Mouse (Mus musculus): ENCODE measurements around the gene Csnk1d. TPM values are rescaled to one million over a fixed set of nuclear protein-coding genes. Genes with fewer than 3 reads are reported as not detected.

The Csnk1d gene
- polyA plus RNA-seq, 1 experiment = 79.2 TPM

DNA sequence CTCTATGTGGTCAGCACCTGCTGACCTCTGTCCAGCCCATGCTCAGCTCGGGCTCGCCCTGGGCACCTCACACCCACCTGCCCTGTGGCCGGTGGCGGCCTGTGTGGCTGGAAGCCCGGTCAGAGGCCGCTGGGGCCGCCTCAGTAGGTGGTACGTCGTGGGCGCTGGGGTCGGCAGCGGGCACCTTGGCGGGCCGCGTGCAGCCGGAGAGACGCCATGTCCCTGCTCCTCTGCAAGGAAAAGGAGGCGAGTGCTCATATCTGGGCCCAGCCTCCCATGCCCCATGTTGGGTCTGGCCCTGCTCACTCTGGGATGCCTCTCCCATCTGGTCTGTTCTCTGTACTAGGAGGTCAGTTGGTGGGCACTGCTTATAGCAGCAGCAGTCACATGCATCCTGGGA is 32.1 kb downstream of the Csnk1d start:
- TF ChIP-seq FOSL1 (IDR thresholded peaks at IDR 0.05; ENCODE audit: insufficient read depth, low read length, poor library complexity, severe bottlenecking) (no peak), CEBPB (IDR thresholded peaks at IDR 0.05; ENCODE audit: low read depth) (no peak), MYOD1 (IDR thresholded peaks at IDR 0.05; ENCODE audit: control insufficient read depth, insufficient read length, low read depth) (no peak), MAX (IDR thresholded peaks at IDR 0.05) (no peak)
- Histone ChIP-seq H3ac (ENCODE audit: control insufficient read depth, insufficient read length, low read depth) (no peak overlapping the region), H3K36me3 (ENCODE audit: control insufficient read depth, insufficient read depth) (peaks cover 34% of the 10 kb centered on the region), H3K4me3 (ENCODE audit: insufficient read depth, poor library complexity, severe bottlenecking) (no peak overlapping the region), H3K79me2 (ENCODE audit: control insufficient read depth, insufficient read depth) (peaks cover 26% of the 10 kb centered on the region), H3K79me3 (ENCODE audit: low read depth) (peaks cover 4% of the 10 kb centered on the region), H3K27me3 (ENCODE audit: control insufficient read depth, insufficient read depth, insufficient read length) (no peaks in the 10 kb centered on the region)

DNA sequence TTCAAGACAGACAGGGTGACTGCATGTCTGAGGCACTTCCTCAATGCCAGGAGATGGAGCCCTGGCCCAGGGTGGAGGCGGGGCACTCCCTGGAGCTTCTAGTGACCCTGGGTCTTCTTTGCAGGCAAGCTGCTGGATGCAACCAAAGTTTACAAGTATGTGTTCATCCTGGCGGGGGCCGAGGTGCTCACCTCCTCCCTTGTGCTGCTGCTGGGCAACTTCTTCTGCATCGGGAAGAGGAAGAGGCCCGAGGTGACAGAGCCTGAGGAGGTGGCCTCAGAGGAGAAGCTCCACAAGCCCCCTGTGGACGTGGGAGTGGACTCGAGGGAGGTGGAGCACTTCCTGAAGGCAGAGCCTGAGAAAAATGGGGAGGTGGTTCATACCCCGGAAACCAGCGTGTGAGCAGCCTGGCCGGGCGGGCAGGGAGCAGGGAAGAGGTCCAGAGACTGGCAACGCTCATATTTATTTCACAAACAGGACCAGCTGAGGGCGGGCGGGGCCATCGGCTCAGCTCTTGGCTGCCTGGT is 33.3 kb downstream of the Csnk1d start:
- Histone ChIP-seq H3K27me3 (ENCODE audit: control insufficient read depth, insufficient read depth, insufficient read length) (no peaks in the 10 kb centered on the region), H3K79me3 (ENCODE audit: low read depth) (peaks cover 3% of the 10 kb centered on the region), H3K36me3 (ENCODE audit: control insufficient read depth, insufficient read depth) (peaks cover 21% of the 10 kb centered on the region), H3ac (ENCODE audit: control insufficient read depth, insufficient read length, low read depth) (no peak overlapping the region), H3K79me2 (ENCODE audit: control insufficient read depth, insufficient read depth) (peaks cover 14% of the 10 kb centered on the region), H3K4me3 (ENCODE audit: insufficient read depth, poor library complexity, severe bottlenecking) (no peak overlapping the region)
- TF ChIP-seq MAX (IDR thresholded peaks at IDR 0.05) (no peak), USF1 (IDR thresholded peaks at IDR 0.05; ENCODE audit: low read depth) (no peak), MYOG (IDR thresholded peaks at IDR 0.05; ENCODE audit: control insufficient read depth, extremely low read depth, insufficient read length) (no peak), CEBPB (IDR thresholded peaks at IDR 0.05; ENCODE audit: low read depth) (no peak), FOSL1 (IDR thresholded peaks at IDR 0.05; ENCODE audit: insufficient read depth, low read length, poor library complexity, severe bottlenecking) (no peak), MYOD1 (IDR thresholded peaks at IDR 0.05; ENCODE audit: control insufficient read depth, insufficient read length, low read depth) (no peak), CTCF (IDR thresholded peaks at IDR 0.05; ENCODE audit: control insufficient read depth, insufficient read depth, insufficient read length) (no peak)

DNA sequence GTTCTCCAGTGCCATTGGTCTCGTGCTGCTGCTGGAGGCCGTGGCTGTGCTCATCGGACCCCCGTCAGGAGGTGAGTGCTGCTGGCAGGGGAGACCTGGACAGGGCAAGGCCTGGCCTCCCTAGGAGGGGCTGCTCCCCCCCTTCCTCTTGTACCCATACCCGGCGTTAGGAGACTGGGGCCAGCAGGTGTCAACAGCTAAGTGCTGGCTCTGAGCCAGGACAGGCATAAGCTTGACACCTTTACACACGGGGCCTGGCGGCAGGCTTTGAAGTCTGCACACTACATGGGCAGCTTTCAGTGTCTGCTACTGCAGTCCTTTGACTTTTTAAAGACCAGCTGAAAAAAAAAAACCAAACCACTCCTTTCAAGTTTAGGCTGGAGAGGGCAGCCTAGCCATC is 34.1 kb downstream of the Csnk1d start:
- H3K27me3 ChIP-seq (ENCODE audit: control insufficient read depth, insufficient read depth, insufficient read length) = no peaks in the 10 kb centered on the region
- TF ChIP-seq USF1 (IDR thresholded peaks at IDR 0.05; ENCODE audit: low read depth) = no peak
- TF ChIP-seq MAX (IDR thresholded peaks at IDR 0.05) = no peak
- no peak for TF ChIP-seq FOSL1 (IDR thresholded peaks at IDR 0.05; ENCODE audit: insufficient read depth, low read length, poor library complexity, severe bottlenecking)
- no peak for TF ChIP-seq MYOD1 (IDR thresholded peaks at IDR 0.05; ENCODE audit: control insufficient read depth, insufficient read length, low read depth)
- TF ChIP-seq MYOG (IDR thresholded peaks at IDR 0.05; ENCODE audit: control insufficient read depth, extremely low read depth, insufficient read length) = no peak
- TF ChIP-seq CEBPB (IDR thresholded peaks at IDR 0.05; ENCODE audit: low read depth) = no peak
- no peak for TF ChIP-seq CTCF (IDR thresholded peaks at IDR 0.05; ENCODE audit: control insufficient read depth, insufficient read depth, insufficient read length)
- H3K36me3 ChIP-seq (ENCODE audit: control insufficient read depth, insufficient read depth) = peaks cover 14% of the 10 kb centered on the region
- no peak overlapping the region for H3K4me3 ChIP-seq (ENCODE audit: insufficient read depth, poor library complexity, severe bottlenecking)
- peaks cover 6% of the 10 kb centered on the region for H3K79me2 ChIP-seq (ENCODE audit: control insufficient read depth, insufficient read depth)
- H3ac ChIP-seq (ENCODE audit: control insufficient read depth, insufficient read length, low read depth) = no peak overlapping the region
- no peaks in the 10 kb centered on the region for H3K79me3 ChIP-seq (ENCODE audit: low read depth)

DNA sequence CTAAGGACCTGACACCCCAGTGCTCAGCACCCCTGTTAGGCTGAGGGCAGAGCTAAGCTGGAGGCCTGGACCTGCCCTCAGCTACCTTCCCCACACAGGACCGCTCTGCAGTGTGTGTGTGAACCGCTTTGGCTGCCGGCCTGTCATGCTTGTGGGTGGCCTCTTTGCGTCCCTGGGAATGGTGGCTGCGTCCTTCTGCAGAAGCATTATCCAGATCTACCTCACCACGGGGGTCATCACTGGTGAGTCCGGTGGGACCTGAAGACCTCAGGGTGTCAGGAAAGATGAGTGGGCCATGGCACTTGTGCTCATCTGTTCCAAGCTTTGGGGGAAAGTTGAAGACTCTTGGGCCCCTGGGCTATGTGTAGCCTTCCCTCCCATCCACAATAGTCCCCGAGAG is 35.4 kb downstream of the Csnk1d start:
- TF ChIP-seq MAX (IDR thresholded peaks at IDR 0.05) = no peak
- TF ChIP-seq FOSL1 (IDR thresholded peaks at IDR 0.05; ENCODE audit: insufficient read depth, low read length, poor library complexity, severe bottlenecking) = no peak
- no peak for TF ChIP-seq MYOD1 (IDR thresholded peaks at IDR 0.05; ENCODE audit: control insufficient read depth, insufficient read length, low read depth)
- TF ChIP-seq CEBPB (IDR thresholded peaks at IDR 0.05; ENCODE audit: low read depth) = no peak
- no peak for TF ChIP-seq USF1 (IDR thresholded peaks at IDR 0.05; ENCODE audit: low read depth)
- TF ChIP-seq CTCF (IDR thresholded peaks at IDR 0.05; ENCODE audit: control insufficient read depth, insufficient read depth, insufficient read length) = no peak
- TF ChIP-seq MYOG (IDR thresholded peaks at IDR 0.05; ENCODE audit: control insufficient read depth, extremely low read depth, insufficient read length) = no peak
- H3K79me2 ChIP-seq (ENCODE audit: control insufficient read depth, insufficient read depth) = no peaks in the 10 kb centered on the region
- H3K27me3 ChIP-seq (ENCODE audit: control insufficient read depth, insufficient read depth, insufficient read length) = no peaks in the 10 kb centered on the region
- peaks cover 3% of the 10 kb centered on the region for H3K36me3 ChIP-seq (ENCODE audit: control insufficient read depth, insufficient read depth)
- H3K79me3 ChIP-seq (ENCODE audit: low read depth) = no peaks in the 10 kb centered on the region
- H3K4me3 ChIP-seq (ENCODE audit: insufficient read depth, poor library complexity, severe bottlenecking) = no peak overlapping the region
- H3ac ChIP-seq (ENCODE audit: control insufficient read depth, insufficient read length, low read depth) = no peak overlapping the region

DNA sequence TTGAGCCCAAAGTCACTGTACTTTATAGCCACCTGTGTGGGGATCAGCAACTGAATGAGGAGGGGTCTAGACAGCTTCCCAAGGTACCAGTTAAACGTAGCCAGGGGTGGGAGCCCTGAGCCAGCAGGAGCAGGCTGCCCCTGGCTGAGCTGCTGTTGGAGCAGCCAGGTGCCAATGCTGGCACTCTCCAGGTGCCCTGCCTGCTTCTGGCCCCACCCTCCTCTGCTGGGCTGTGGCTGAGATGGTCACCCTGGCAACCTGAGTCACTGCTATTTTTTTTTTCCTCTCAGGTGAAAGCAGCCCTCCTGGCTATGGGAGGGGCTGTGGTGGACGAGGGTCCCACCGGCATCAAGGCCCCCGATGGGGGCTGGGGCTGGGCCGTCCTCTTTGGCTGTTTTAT is 36.2 kb downstream of the Csnk1d start:
- no peaks in the 10 kb centered on the region for H3K79me3 ChIP-seq (ENCODE audit: low read depth)
- H3K27me3 ChIP-seq (ENCODE audit: control insufficient read depth, insufficient read depth, insufficient read length) = no peaks in the 10 kb centered on the region
- H3K36me3 ChIP-seq (ENCODE audit: control insufficient read depth, insufficient read depth) = peaks cover 3% of the 10 kb centered on the region
- no peak for TF ChIP-seq MYOD1 (IDR thresholded peaks at IDR 0.05; ENCODE audit: control insufficient read depth, insufficient read length, low read depth)
- TF ChIP-seq MYOG (IDR thresholded peaks at IDR 0.05; ENCODE audit: control insufficient read depth, extremely low read depth, insufficient read length) = no peak
- no peak for TF ChIP-seq CEBPB (IDR thresholded peaks at IDR 0.05; ENCODE audit: low read depth)
- TF ChIP-seq FOSL1 (IDR thresholded peaks at IDR 0.05; ENCODE audit: insufficient read depth, low read length, poor library complexity, severe bottlenecking) = no peak
- no peak for TF ChIP-seq USF1 (IDR thresholded peaks at IDR 0.05; ENCODE audit: low read depth)
- no peak for TF ChIP-seq CTCF (IDR thresholded peaks at IDR 0.05; ENCODE audit: control insufficient read depth, insufficient read depth, insufficient read length)
- no peak for TF ChIP-seq MAX (IDR thresholded peaks at IDR 0.05)
- no peak overlapping the region for H3K4me3 ChIP-seq (ENCODE audit: insufficient read depth, poor library complexity, severe bottlenecking)
- H3K79me2 ChIP-seq (ENCODE audit: control insufficient read depth, insufficient read depth) = no peaks in the 10 kb centered on the region
- H3ac ChIP-seq (ENCODE audit: control insufficient read depth, insufficient read length, low read depth) = no peak overlapping the region

Measured in C2C12 (cell line).